Mouse (Mus musculus): Measurements from ENCODE around the gene Ak8.
A peak's percentile ranks its signal among the peaks of the same experiment; 100 is the strongest.

The Ak8 gene

DNA sequence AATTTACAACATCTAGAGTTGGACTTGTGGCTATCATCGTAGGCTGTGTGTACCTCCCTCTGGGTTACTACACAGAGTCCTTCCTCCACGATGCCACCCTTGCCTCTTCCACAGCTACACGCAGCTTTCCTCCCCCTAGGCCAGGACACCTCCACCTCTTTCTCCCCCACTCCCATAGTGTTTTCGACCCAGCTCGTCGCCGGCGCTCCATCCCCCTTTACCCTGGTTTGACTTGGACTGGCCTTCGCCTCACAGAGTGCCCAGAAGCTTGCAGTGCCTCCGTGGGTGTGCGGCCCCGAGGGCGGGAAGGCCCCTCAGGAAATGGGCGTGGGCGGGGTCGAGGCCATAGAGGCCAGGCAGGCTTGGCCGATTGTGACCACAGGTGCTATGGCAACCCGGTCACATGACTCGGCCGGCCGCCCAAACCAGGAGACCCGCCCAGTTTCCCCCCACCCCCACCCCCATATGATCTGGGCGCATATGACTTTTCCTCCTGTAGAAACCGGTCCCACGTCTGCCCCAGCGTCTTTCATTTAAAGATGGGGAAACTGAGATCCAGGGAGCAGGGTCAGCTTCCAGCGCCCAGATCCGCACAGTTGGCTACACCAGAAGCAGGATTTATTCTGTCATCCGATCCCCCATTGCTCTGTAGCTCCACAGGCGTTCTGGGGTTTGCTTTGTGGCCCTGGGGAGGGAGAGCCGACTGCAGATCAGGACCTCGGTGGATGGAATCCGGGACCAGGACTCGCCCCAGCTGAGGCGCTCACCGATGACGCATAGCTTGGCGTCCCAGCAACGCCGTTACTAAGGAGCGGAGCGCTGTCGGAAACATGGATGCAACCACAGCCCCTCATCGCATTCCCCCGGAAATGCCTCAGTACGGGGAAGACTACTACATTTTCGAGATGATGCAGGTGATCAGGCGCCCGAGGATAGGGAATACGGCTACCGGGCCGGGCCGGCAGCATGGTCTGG lies at the start of gene Ak8, which contains the start of gene Spaca9:
TSS of gene Ak8 (plus strand) at position 804 of the 975 bp plus-strand sequence.
TSS of gene Spaca9 (minus strand) at position 367 of the 975 bp plus-strand sequence.
- peak; percentile 53 for DNase-seq

DNA sequence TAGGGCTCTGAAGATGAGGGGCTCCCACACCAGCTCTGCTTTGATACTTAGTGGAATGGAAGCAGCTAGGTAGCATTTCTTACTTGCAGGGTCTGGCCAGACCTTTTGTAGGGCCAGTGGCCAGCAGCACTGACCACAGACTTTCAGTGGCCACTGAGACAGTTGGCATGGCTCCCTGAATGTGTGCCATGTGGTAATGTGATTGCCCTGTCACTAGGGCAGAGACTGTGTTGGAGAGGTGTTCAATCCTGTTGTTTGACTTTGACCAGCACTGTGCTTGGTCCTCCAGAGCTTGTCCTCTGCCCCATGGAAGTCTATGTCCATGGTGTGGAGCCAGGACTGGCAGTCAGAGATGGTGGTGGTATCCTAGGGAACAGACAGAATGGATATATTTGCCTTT lies 49.4 kb upstream of the Ak8 start:
- DNase-seq = peak; percentile 47

DNA sequence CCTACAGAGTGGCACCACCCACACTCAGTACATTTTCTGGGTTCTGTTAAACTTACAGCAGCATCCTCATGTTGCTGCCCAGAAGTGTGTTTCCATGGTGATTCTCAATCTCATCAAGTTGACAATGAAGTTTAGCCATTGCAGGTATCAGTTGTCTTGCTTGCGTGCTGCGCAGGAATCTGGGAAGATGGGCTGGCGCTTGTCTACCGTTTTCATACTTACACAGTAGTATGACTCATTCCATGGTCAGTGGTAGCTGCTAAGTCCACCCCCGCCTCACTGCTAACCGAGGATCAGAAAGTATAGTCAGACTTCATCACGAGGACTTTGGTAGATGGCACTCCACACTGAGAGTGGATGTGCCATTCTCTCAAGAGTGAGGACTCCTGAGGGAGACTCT lies 46.6 kb upstream of the Ak8 start:
- DNase-seq = no peak

DNA sequence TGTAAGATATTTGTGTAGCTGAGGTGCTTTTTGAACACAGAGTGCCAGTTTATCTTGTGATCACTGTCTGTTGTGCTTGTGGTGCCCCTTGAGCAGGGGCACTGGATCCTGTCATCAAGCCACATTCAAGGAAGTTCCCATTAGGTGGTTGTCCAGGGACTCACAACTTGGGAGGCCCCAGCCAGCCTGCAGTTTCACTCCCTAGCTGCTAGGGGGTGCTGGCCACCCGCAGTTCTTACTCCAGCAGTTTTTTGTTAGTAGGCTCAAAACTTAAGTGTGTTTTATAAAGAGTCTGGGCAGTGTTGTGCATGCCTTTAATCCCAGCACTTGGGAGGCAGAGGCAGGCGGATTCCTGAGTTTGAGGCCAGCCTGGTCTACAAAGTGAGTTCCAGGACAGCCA lies 45.7 kb upstream of the Ak8 start:
- DNase-seq = no peak

DNA sequence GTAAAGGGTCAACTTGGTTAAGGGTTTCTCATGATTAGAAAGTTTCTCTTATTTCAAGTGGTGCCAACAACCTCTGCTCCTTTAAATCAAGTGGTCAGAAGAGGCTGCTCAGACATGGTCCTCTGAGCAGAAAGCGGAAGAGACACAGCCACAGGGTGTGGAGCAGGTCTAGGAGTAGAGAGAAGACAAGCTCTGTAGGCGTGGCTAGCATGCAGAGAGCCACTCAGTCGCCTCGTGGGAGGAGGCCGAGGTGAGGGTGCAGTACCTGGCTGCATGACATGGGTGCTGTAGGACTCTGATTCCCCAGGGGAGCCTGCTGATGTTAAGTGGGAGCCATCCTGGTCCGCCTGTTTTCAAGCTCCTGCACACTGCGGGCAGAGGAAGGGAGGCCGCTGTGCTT lies 43.7 kb upstream of the Ak8 start:
- no peak for DNase-seq

DNA sequence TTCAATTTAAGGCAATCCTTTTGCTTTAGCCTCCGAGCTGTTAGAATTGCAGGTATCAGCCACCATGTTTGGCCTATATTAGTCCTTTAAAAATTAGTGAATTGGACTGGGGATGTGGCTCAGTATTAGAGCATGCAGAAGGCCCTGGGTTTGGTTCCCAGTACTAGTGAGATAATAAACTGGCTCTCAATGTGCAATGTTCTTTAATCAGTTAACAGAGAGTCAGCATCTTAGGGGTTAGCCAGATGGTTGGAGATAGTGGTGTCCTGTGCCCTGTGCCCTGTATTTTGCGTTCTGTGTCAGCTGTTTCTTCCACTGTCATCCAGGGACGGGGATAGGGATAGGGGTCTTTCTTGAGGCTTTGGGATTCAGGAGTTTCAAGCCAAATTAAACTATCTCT lies 37.1 kb upstream of the Ak8 start:
- no peak for DNase-seq

DNA sequence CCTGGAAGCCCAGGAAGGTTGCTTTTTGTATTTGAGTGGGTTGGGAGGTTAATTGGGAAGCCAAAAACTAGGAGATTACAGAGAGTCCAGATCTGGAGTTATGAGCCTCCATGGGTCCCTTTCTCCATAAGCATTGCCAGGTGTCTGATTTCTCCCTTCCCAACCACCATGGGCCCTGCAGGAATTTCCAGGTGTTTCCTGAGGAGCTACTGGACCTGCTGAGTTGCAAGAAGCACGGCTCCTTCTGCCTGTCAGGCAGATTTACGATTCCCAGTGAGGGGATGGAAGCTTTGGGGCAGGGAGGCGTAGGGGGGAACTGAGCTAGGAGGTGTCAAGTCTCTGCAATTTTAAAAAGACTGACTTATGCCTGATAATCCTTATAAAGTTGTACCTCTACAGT lies 34.1 kb upstream of the Ak8 start:
- DNase-seq = no peak

DNA sequence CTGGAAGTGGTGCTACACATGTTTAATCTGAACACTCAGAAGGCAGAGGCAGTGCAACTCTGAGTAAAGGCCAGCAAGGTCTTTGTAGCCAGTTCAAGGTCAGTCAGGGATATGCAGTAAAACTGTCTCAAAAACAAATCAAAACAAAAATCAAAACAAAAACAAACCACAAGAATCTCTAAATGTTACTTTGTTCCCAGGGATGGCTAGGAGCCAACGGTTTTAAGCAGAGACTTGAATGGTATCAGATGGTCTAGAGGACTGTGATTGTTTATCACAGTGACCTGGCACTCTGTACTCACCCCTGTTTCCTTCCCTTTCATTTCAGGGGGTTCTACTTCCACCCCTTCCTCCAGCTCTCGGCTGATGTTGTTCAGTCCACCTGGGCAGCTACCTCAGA lies 28.5 kb upstream of the Ak8 start:
- DNase-seq = no peak

DNA sequence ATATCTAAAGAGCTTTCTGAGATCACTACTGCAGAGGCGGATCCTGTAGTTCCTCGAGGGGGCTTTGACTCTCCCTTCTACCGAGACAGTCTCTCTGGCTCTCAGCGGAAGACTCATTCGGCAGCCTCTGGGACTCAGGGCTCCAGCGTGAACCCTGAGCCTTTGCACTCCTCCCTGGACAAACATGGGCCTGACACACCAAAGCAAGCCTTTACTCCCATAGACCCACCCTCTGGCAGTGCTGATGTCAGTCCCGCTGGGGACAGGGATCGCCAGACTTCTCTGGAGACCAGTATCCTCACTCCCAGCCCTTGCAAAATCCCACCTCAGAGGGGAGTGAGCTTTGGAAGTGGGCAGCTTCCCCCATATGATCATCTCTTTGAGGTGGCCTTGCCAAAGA lies 24.0 kb upstream of the Ak8 start:
- DNase-seq = no peak

DNA sequence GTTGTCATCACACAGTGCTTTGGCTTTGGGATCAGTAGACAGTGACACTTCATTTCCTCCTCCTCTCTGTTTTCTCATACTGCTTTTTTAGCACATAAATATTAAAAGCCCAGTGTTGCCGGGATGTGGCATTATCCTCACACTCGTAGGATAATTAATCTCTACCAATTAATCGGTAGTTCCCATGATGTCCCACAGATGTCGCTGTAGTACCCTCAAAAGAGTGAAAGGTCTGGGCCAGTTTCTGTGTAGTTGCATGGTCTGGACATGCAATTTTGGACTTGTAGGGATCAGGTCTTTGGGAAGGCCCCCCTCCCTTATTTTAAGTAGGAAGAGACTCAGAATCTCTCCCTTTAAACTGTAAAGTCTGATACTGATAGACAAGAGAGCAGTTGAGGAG lies 19.3 kb upstream of the Ak8 start:
- no peak for DNase-seq

DNA sequence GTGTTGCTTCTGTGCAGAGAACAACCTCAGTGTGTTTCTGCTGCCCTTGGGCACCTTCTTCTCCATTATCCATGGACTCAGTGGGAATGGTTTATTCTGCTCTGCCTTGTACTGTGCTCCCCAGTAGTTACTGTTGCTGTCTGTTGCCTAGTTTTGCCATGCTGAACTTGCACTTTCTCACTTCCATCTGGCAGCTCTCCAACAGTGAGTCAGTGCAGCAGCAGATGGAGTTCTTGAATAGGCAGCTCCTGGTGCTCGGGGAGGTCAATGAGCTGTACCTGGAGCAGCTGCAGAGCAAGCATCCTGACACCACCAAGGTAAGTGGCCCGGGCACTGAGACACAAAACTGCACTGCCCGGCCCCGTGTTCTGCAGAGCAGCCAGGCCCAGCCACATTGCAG lies 18.2 kb upstream of the Ak8 start:
- peak; percentile 61 for DNase-seq

DNA sequence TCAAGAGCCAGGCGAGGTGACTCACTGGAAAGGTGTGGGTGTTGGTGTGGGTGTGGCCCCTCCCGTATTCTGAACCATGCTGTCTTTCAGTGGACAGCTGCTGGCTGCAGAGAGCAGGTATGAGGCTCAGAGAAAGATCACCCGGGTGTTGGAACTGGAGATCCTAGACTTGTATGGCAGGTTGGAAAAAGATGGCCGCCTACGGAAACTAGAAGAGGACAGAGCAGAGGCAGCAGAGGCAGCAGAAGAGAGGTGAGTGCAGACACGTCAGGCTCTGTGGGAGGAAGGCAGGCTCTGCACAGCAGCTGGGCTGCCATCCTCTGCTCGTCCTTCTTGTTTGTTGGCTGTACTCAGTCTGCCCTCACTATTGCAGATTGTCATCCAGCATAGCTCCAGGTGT lies 14.1 kb upstream of the Ak8 start:
- no peak for DNase-seq

DNA sequence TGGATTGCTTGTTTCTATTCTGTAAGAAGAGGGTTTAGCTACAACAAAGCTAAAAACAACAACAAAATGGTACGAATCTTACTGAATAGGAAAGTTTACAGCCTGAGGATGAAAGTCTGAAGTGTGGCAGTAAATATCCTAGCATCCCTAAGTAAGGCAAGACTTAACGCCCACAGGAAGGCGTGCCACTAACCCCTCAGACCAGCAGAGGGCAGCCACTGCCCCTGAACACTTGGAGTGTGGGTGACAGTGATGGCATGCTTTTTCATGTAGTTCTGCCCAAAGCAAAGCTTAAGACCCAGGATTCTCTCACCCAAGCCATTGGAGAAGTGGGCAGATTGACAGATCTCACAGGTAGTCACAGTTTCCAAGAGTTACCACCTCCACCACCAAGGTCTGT lies 11.5 kb upstream of the Ak8 start:
- no peak for DNase-seq

DNA sequence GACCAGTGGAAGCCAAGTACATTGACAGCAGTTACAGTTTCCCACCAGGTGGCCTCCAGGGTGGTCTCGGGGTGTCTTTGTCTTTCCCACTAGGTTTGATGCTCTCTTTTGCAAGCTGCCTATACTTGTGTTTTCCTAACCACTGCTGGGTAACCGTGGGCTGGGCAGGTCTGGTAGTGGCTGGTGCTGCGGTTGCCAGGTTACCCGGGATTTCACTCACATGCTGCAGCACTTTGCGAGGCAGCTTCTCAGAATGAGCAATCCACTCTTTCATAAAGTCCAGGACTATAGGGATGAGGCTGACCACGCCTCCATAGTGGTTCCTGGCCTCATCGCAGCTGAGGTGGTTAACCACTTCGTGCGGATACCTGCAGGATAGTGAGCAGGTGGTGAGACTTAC lies 7.3 kb upstream of the Ak8 start:
- no peak for DNase-seq

DNA sequence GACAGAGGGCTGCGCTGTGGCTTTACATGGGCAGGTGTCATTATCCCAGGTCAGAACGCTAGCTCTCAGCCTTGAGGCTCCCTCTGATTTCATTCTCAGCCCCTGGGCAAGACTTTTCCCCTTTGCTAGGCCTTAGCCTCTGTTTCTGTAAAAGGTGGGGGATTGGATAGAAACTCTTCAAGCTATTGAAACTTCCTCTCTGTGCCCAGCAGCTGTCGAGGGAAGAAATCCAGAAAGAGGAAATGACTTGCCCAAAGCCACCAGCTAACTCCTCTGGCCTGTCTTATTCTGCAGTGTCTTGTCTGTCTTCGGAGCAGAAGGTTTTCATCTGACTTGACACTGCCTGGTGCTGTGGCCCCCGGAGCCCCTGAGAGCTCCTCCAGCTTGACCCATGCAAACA lies 1.4 kb upstream of the Ak8 start:
- DNase-seq = no peak

DNA sequence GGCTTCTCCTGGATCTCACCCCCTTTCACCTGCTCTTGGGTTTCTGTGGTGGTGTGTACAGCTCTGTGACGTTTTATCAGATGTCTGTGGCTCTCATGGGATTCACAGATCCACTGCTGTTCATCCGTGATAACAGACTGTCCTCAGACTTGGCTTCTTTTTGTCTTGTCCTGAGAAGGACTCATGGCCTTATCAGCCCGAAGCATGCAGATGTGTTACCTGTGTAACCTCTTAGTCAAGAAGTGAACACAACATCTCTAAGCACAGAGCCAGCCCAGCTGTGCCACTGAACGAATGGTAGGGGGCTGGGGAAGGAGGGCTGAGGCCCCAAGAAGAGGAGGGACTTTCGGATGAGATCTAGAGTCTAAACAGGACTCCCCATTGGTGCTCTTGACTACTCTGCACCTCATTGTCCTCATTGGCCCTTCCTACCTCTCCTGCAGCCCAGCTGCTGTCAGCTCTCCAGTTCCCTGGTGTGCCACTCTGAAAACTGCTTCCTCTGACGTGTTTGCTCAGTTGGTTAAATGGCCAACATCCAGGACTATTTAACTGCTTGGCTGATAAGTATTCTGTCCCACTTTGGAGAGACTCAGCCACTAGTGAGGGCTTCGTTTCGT lies 1.8 kb downstream of the Ak8 start:
- no peak for DNase-seq

DNA sequence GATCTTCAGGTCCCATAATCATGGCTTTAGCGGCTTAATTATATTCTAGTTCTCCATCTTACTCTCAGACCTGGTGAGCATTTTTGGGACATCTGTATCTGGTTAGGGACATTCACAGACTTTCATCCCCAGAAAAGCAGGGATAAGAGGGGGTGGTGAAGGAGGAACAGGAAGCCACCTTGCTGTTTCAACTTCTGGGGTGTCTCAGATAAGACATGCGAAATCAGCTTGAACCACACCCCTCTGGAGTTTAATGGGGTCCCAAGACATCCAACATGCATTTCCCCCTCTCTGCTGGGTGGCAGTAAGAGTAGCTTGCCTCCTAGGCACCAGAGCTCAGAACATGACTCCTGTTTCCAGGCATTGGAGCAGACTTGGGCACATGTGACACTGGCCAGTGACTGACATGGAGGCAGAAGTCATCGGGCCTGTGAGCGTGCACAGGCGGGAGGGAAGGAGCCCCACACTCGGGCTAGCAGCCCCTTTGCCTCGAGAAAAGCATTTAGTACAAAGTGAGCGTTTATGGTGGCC lies 6.2 kb downstream of the Ak8 start:
- DNase-seq = no peak

DNA sequence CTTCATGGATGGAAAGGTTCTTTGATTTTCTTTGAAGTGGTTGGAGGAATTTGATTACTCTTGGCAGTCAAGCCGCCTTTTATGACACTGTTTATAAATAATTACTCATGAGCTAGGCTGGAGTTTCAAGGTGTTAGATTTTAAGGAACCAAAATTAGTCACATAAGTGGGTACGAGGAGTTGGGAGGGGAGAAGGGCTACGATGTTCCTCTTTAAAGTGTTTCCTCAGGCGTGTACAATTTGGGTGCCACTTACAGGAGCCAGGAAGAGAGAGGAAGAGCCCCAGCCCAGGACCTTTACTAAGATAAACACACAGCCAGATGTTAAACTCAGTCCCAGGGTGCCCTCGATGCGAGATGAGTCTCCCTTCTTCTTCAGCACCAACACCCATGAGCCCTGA lies 6.8 kb downstream of the Ak8 start:
- no peak for DNase-seq

DNA sequence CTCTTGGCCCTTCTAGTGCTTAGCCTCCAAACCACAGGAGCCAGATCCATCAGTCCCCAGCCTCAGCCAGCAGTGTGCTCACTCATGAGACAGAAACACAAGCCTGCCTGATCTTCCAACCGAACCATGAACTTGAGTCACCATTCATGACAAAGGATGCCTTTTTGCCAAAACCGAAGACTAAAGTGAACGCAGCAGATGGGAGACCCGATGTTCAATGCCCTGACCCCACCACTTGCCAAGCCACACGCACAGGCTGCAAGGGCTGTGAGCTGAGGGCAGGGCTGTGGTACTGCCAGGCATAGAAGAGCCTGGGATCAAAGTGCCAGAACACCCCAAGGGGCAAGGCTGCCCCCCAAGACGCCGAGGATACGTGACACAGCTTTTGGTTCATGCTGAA lies 13.1 kb downstream of the Ak8 start:
- DNase-seq = no peak

DNA sequence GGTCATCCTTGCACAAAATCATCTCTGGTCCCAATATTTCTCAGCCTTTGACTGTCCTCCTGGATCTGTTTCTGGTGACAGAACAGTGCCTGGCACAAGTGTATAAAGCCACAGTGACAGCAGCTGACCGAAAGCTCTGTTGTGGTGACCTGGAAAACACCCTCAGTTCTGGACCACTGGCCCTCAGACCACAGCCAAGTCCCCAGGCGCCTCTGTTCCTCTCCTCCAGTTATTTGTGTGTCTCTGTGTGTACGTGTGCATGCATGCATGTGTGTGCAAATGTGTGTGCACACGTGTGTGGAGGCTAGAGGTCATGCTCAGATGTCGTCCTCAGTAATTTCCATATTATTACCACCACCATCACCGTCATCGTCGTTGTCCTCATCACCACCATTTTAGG lies 22.5 kb downstream of the Ak8 start:
- no peak for DNase-seq

DNA sequence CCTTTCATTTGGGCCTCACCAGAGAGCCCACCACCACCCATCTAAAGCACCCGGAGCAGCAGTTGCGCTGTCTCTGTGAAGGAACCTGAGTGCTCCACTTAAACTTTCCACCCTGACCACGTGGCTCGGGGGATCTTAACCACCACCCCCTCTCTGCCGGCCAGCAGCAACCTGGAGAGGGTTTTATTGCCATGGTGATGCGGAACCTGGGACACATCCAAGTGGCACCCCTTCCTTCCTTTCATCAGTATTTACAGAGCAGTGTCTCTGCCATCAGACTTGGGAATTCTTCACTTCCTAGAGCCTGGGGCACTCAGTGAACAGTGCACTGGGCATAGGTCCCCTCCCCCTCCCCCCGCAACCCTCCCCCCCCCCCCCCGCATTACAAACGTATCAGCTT lies 23.9 kb downstream of the Ak8 start:
- no peak for DNase-seq

DNA sequence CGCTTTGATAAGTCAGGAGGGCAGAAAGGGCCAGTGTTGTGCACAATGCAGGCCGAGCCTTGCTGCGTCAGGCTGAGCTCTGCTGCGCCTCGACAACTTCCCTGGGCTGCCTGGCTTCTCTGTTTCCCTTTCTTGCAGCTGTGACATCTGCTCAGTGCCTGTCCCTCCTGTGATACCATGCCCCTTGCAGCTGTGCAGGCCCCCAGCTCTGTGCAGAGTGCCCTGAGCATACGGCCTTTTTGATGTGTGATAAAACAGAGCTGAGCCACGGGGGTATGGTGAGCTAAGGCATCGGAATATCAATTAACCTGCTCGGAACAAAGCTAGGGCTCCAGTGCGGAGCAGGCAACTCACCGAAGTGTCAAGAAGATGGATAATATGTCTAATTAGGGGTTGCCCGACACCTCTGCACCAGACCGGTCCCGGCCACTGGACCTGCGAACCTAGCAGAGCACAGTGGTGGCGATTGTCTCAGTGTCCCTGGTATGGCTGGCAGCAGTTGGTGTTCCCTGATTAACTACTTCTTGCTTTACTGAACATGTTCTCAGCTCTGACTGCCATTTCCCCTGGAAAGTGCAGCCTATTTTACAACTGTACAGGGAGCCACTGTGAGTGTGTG lies 27.9 kb downstream of the Ak8 start:
- no peak for DNase-seq

DNA sequence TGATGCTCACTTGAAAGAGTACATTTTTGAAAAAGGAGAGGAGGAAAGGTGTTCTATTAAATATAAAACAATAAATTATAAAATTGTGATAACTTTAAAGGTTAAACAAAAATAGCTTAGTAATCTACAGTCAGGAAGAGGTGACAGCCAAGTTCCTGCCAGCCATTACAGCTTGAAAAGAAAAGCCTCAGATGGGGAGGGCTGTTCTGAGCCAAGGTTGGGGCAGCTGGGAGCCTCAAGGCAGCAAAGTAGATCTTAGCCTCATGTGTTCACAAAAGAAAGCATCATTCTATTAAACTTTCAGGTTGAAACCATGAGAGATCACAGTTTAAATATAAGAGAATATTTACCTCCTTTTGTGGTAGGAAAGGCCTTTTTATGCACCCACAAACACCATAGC lies 30.7 kb downstream of the Ak8 start:
- no peak for DNase-seq

DNA sequence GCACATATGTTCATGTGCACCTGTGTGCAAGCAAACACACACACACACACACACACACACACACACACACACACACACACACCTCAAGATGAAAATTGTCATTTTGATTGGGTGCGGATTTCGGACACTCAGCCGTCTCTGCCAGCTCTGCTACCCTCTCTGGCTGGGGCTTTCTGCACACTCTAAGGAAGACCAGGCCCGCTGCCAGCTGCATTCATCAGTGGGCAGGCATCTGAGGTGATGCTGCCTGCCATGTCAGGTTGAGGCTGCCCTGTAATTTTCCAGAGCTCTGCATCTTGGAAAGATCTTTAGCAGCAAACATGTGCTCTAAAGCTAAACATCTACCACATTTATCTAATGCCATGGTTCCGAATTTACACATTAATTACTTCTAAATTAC lies 37.1 kb downstream of the Ak8 start:
- no peak for DNase-seq
